Mouse (Mus musculus): ENCODE measurements at regions not wholly inside any gene's neighbourhood (a gene's known extent, or its start where the extent isn't known, plus 50 kb on each side); places are given as distances from the start of the nearest gene placed in this dataset.

DNA sequence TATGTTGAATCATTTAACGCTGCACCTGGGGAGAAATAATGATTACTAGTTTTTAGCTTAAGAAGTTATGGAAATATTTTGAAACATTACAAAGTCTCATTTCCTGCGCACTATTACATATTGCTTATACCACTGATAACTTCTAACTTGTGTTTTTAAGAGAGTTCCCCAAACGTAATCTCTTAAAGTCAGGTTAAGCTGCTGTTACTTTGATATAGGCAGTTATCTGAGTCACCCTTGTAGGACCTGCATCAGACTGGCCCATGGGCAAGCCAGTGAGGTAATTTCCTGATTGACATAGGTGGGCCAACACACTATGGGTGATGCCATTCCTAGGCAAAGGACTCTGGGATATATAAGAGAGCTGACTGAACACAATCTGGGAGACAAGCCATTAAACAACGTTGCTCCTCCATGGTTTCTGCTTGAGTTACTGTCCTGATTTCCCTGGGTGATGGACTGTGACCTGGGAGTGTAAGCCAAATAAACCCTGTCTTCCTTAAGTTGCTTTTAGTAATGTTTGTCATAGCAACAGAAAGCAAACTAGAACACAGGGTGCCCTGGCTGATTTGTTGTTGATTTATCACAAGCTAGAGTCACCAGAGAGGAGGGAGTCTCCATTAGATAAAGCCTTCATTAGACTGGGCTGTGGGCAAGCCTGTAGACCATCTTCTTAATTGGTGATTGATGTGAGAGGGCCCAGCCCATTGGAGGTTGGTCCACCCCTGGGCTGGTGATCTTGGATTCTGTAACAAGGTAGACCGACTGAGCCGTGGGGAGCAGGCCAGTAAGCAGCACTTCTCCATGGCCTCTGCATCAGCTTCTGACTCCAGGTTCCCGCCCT, 139.3 kb upstream of the Gm17728 start:
- no peak overlapping the region for H3K27ac ChIP-seq
- TF ChIP-seq CTCF (conservative IDR thresholded peaks at IDR 0.05) = no peak
- H3K4me3 ChIP-seq = no peak overlapping the region
- DNase-seq (ENCODE audit: low spot score in 2 of 2) = no peak

GRCm38 (mm10) chr17:9286431-9286830, 135.4 kb upstream of the Gm17728 start:
- H3K4me3 ChIP-seq = no peak overlapping the region
- TF ChIP-seq CTCF (conservative IDR thresholded peaks at IDR 0.05) = no peak

DNA sequence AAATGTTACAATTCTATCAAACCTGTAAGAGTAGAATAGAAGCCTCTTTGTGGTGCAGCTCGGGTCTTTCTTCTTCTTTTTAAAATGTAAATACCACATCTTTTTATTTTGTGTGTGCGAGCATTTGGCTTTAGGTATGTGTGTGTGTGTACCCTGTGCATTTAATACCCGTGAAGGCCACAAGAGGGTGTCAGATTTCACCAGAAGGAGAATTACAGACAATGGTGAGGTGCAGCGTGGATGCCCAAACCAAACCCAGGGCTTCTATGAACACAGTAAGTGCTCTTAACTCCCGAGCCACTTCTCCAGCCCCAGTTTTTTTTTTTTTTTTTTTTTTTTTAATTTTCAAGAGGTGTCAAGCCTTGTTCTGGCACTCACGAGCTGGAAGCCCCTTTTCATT, 135.0 kb upstream of the Gm17728 start:
- Histone ChIP-seq H3K4me3 (no peak overlapping the region), H3K27ac (no peak overlapping the region)
- peak; percentile 49 for TF ChIP-seq CTCF (conservative IDR thresholded peaks at IDR 0.05)
- DNase-seq (ENCODE audit: low spot score in 2 of 2) = no peak

More at GRCm38 (mm10) chr17:9286431-9286830, 135.4 kb upstream of the Gm17728 start:
- H3K27ac ChIP-seq = no peak overlapping the region
- no peak for DNase-seq (ENCODE audit: low spot score in 2 of 2)

DNA sequence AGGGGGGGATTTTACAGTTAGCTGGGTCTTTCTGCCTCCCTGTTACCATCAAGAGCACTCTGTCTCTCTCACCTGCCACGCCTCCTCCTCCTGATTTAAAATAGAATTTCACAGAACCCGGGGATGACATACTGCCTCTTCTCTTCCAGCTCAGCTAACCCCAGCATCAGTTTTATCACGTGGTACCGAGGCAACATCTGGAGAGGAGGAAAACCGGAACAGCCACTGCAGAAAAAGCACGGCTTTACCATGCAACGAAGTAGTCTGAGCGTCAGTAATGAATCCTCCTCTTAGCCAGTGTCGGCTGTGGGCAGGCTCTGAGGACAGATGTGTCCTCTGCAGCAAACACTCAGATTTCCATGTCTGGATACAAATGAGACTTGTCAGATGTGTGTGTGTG, 134.2 kb upstream of the Gm17728 start:
- no peak for TF ChIP-seq CTCF (conservative IDR thresholded peaks at IDR 0.05)
- no peak for DNase-seq (ENCODE audit: low spot score in 2 of 2)
- H3K4me3 ChIP-seq = no peak overlapping the region
- H3K27ac ChIP-seq = no peak overlapping the region

DNA sequence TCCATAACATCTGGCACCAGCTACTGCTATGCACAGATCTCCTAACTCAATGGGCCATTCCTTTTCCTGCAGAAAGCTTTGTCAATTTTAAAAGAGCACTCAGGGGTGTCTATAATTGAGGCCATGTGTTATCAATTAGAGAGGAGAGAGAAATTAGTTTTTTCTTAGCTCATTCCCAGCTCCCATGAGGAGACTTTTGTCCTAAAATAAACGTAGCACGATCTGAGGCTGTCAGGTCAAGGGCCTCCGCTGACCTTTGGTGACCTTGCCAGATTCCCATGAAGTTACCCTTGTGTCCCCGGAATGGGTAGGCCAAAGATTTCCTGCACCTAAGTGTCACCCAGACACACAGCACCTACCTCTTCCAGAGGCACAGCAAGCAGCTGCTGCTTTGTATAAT, 130.3 kb upstream of the Gm17728 start:
- Histone ChIP-seq H3K4me3 (no peak overlapping the region), H3K27ac (no peak overlapping the region)
- no peak for DNase-seq (ENCODE audit: low spot score in 2 of 2)
- TF ChIP-seq CTCF (conservative IDR thresholded peaks at IDR 0.05) = no peak

- Histone ChIP-seq H3K4me3 (no peak overlapping the region), H3K27ac (no peak overlapping the region)
- DNase-seq (ENCODE audit: low spot score in 2 of 2) = peak; percentile 44 to 47
- no peak for TF ChIP-seq CTCF (conservative IDR thresholded peaks at IDR 0.05)
These were observed 129.6 kb upstream of the Gm17728 start for GRCm38 (mm10) chr17:9292296-9292695.

DNA sequence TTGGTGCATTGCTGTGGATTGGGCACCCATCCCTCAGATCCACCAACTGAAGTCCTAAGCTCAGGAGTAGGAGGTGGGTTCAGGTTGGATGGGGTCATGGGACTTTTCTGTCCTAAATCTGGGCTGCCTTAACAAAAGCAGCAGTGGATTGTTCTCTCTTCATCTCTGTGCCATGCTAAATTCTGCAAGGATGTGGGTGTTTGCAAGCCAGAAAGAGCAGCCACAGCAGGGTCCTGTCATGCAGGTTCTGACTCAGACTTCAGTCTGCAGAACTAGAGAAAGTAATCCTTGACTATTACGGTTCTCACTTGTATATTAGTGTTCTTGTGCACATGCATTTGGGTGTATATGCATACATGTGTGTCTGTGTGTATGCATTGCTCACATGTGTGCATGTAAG, 125.5 kb upstream of the Gm17728 start:
- Histone ChIP-seq H3K27ac (no peak overlapping the region), H3K4me3 (no peak overlapping the region)
- DNase-seq (ENCODE audit: low spot score in 2 of 2) = no peak
- no peak for TF ChIP-seq CTCF (conservative IDR thresholded peaks at IDR 0.05)

DNA sequence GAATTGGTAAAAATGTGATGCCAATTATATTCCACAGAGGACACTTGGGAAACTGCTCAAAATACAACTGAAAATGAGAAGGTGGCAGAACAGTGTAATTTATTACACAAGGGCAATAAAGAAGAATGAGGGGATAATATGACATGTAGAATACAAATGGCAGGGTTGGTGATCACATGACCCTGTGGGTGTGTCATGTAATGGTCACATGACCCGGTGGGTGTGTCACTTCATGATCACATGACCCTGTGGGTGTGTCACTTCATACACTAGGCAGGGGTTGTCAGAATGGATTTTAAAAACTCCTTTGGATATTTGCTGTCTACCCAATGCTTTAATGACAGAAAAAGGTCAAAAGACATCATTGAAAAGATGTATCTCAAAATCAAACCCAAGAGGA, 123.6 kb upstream of the Gm17728 start:
- DNase-seq (ENCODE audit: low spot score in 2 of 2) = no peak
- no peak overlapping the region for H3K4me3 ChIP-seq
- no peak for TF ChIP-seq CTCF (conservative IDR thresholded peaks at IDR 0.05)
- no peak overlapping the region for H3K27ac ChIP-seq

DNA sequence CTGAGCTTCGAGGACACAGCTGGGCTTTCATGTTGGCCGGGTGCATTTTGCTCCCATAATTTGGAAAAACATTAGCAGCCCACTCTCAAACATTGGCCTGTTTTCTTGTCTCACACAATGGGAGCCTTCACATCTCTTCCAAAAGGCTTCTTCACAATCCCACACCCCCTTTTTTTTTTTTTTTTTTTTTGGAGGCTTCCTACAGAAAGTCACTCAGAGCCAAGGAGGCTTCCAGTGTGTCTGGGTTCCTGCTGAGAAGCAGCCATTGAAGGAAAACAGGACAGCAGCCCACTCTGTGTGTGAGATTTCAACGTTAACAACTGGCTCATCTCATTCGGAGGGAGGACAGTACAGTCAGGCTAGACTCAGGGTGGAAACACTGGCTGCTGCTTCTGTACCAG, 120.8 kb upstream of the Gm17728 start:
- no peak for TF ChIP-seq CTCF (conservative IDR thresholded peaks at IDR 0.05)
- DNase-seq (ENCODE audit: low spot score in 2 of 2) = peak in 1 of 2 experiments; percentile 9

DNA sequence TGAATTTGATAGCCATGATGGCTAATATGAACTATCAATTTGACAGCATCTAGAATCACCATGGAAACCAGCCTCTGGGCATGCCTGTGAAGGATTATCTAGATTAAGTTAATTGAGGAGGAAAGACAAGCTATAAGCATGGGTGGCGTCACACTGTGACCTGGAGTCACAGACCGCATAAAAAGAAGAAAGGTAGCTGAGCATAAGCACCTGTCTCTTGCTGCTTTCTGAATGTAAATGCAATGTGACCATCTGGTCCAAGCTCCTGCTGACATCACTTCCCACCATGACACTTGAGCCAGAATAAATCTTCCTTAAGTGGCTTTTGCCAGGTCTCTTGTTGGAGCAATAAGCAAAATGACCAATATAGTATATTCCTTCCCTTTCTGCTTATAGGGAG, 113.4 kb upstream of the Gm17728 start:
- TF ChIP-seq CTCF (conservative IDR thresholded peaks at IDR 0.05) = no peak
- no peak overlapping the region for H3K4me3 ChIP-seq
- H3K27ac ChIP-seq = no peak overlapping the region
- no peak for DNase-seq (ENCODE audit: low spot score in 2 of 2)

More for the DNA sequence above, 120.8 kb upstream of the Gm17728 start:
- Histone ChIP-seq H3K27ac (no peak overlapping the region; the same call in 1 of the 2 replicates), H3K4me3 (no peak overlapping the region)

GRCm38 (mm10) chr17:9322772-9323171, 99.1 kb upstream of the Gm17728 start:
- Histone ChIP-seq H3K4me3 (no peak overlapping the region), H3K27ac (no peak overlapping the region)
- no peak for DNase-seq (ENCODE audit: low spot score in 2 of 2)
- TF ChIP-seq CTCF (conservative IDR thresholded peaks at IDR 0.05) = no peak

- H3K27ac ChIP-seq = no peak overlapping the region
- H3K4me3 ChIP-seq = no peak overlapping the region
- peak in 1 of 2 experiments; percentile 16 for DNase-seq (ENCODE audit: low spot score in 2 of 2)
- TF ChIP-seq CTCF (conservative IDR thresholded peaks at IDR 0.05) = no peak
These were observed 92.9 kb upstream of the Gm17728 start for GRCm38 (mm10) chr17:9328886-9329455.

DNA sequence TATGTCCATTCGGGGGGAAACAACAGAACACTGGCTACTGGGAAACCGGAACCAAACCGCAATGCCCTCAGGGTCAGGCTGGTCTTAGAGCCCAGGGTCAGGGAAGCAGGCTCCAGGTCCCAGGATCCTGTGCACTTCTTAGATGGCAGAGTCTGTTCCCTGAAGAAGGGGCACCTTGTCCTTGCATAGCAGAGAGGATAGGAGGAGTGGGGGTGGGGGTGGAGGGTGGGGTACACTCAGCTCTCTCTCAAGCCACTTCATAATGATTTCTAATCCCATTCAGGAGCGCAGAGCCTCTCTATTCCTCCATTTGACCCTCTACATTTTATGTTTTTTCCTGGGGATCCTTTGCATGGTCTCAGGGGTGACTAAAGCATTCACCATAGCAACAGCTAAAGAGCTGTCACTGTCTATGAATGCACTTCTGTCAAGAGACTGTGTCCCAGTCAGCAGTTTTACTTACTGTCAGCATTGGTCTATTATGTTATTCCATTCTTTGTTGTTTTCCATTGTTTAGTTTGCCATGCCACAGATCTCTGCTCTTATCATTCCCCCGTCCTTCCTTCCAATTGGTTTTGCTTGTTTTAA, 64.2 kb upstream of the Gm17728 start:
- DNase-seq (ENCODE audit: low spot score in 2 of 2) = no peak
- TF ChIP-seq CTCF (conservative IDR thresholded peaks at IDR 0.05) = no peak
- Histone ChIP-seq H3K27ac (no peak overlapping the region), H3K4me3 (no peak overlapping the region)

All from layer of hippocampus, adult 2 months (tissue).